Mouse (Mus musculus): ENCODE measurements around the gene Trim61.

DNA sequence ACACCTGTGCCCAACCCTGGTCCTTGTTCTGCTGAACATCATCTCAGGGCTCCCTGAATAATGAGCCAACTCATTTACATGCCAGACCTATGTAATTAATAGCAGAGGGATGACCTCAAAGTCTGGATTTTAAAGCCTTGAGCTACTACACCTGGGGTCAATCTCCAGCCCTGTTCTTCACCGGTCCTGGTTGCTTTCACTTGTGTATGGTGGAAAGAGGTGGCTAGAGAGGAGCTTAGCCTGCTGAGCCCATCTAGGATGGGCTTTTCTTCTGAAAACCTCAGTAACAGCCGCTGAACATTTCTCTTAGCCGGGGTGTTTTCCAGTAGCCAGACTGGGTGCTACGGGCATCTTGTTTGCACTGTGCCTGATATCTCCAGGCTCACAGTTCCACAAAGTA is 30.6 kb downstream of the Trim61 start, which contains the start of gene Trim75:
- no peak for TF ChIP-seq GATA1 (IDR thresholded peaks at IDR 0.05; ENCODE audit: low read length)
- TF ChIP-seq TAL1 (IDR thresholded peaks at IDR 0.05; ENCODE audit: low read length), result no peak

All from erythroblast, embryonic 14.5 days (primary cell).